Mouse (Mus musculus): ENCODE measurements around the gene 1110032A03Rik.

DNA sequence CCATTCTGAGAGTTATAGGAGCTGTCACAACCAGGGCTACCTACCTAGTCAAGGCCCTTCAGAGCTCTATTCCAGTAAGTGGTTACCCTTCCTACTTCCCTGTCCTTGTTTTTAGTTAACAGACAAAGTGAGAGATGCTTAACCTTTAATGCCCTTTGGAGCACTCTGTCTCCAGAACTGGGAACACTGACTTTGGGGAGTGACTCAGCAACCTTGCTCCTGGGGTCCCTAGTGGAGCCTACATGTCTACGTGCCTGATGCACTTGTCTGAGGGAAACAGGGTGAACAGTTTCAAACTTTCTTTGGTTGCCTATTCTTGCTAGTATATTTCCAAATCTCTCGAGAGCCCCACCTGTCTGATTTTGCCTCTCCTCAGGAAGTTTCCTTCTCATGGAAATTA, 32.6 kb downstream of the 1110032A03Rik start:
- no peak for TF ChIP-seq CTCF (IDR thresholded peaks at IDR 0.05; ENCODE audit: control insufficient read depth, insufficient read depth, insufficient read length)
- TF ChIP-seq MYOD1 (IDR thresholded peaks at IDR 0.05; ENCODE audit: control insufficient read depth, insufficient read length, low read depth): no peak
